Mouse (Mus musculus) stomach, embryonic 16.5 days (tissue): Measurements from ENCODE around the gene Msi2. TPM values are rescaled to one million over a fixed set of nuclear protein-coding genes. Genes with fewer than 3 reads are reported as not detected.
A peak's percentile ranks its signal among the peaks of the same experiment; 100 is the strongest.

Experiments
- ATAC-seq: fragments of 200-750 bp; cut with Nextera tagmentation; 2 replicates; pipeline ENCODE4 v1.8.0; 2017; ENCODE audit warnings: moderate number of reproducible peaks, moderate TSS enrichment; ENCODE audit not compliant: insufficient read depth, low FRiP score
- H3K27ac ChIP-seq: fragments of 300-500 bp; sonication (generic); 2 replicates; pipeline ENCODE4 v1.5.1; 2014; ENCODE audit warnings: low read length
- H3K27me3 ChIP-seq: fragments of 300-500 bp; sonication (generic); 2 replicates; pipeline ENCODE4 v1.6.1; 2014; ENCODE audit warnings: low read length, control low read depth, mixed read lengths; ENCODE audit not compliant: control insufficient read depth, insufficient read depth
- H3K36me3 ChIP-seq: fragments of 300-500 bp; sonication (generic); 2 replicates; pipeline ENCODE4 v1.6.1; 2014; ENCODE audit warnings: low read length; ENCODE audit not compliant: control insufficient read depth, insufficient read depth
- H3K4me1 ChIP-seq: fragments of 300-500 bp; sonication (generic); 2 replicates; pipeline ENCODE4 v1.6.1; 2014; ENCODE audit warnings: low read length, control low read depth, mixed read lengths; ENCODE audit not compliant: control insufficient read depth, insufficient read depth
- H3K4me2 ChIP-seq: fragments of 300-500 bp; sonication (generic); 2 replicates; pipeline ENCODE4 v1.6.1; 2014; ENCODE audit warnings: low read depth, low read length, mixed read lengths
- H3K4me3 ChIP-seq: fragments of 300-500 bp; sonication (generic); replicated peaks from 2 replicates; pipeline ENCODE4 v1.5.1; 2014; ENCODE audit warnings: mild to moderate bottlenecking, low read length
- H3K9ac ChIP-seq: fragments of 300-500 bp; sonication (generic); 2 replicates; pipeline ENCODE4 v1.6.1; 2014; ENCODE audit warnings: low read length
- H3K9me3 ChIP-seq: fragments of 300-500 bp; sonication (generic); replicated peaks from 2 replicates; pipeline ENCODE4 v1.6.1; 2016; ENCODE audit warnings: low read length, control low read depth; ENCODE audit not compliant: control insufficient read depth
- WGBS: fragments of 180-500 bp; shearing (Covaris S2); extraction: QIAGEN DNeasy Blood & Tissue Kit; methylation state at CpG from one replicate; pipeline ENCODE4 v1.1.7; 2014; 5-methylcytosine and 5-hydroxymethylcytosine counted together
- polyA plus RNA-seq: library from polyadenylated mRNA; unstranded; fragments of >200 nt; fragmentation: Nextera tagmentation; extraction: Ambion mirVana; gene quantifications from 2 replicates; pipeline ENCODE4 v1.2.1, GENCODE M21; 2015

Msi2 gene
- polyA plus RNA-seq, 1 experiment from 2014 or later, result 11.7 TPM

- H3K4me3 ChIP-seq, result no peak overlapping the region
- H3K27ac ChIP-seq, result no peak overlapping the region
- H3K27me3 ChIP-seq, result no peaks in the 10 kb centered on the region
- H3K9ac ChIP-seq, result no peak overlapping the region
- peaks cover 15% of the 10 kb centered on the region; the same call in 1 of the 2 replicates for H3K4me1 ChIP-seq
- H3K36me3 ChIP-seq, result no peaks in the 10 kb centered on the region
- ATAC-seq, result no peak
- no peak overlapping the region for H3K4me2 ChIP-seq
- no peaks in the 10 kb centered on the region for H3K9me3 ChIP-seq
- 46% methylated on average over 7 of the region's 7 CpGs for WGBS
These were observed 115.7 kb downstream of the Msi2 start for GRCm38 (mm10) chr11:88602471-88603120.

- H3K4me3 ChIP-seq, result no peak overlapping the region
- peaks cover 15% of the 10 kb centered on the region; the same call in 1 of the 2 replicates for H3K4me1 ChIP-seq
- H3K27ac ChIP-seq, result no peak overlapping the region
- no peaks in the 10 kb centered on the region for H3K9me3 ChIP-seq
- H3K36me3 ChIP-seq, result no peaks in the 10 kb centered on the region
- WGBS, result 75% methylated on average over 3 of the region's 3 CpGs
- no peak overlapping the region for H3K4me2 ChIP-seq
- no peak for ATAC-seq
- no peak overlapping the region for H3K9ac ChIP-seq
- H3K27me3 ChIP-seq, result no peaks in the 10 kb centered on the region
These were observed 118.1 kb downstream of the Msi2 start for GRCm38 (mm10) chr11:88600194-88600593.

- 63% methylated on average over 17 of the region's 17 CpGs for WGBS
- H3K4me1 ChIP-seq, result peaks cover 22% of the 10 kb centered on the region; the same call in 1 of the 2 replicates
- H3K27ac ChIP-seq, result no peak overlapping the region; the same call in 1 of the 2 replicates
- no peak overlapping the region for H3K4me3 ChIP-seq
- H3K4me2 ChIP-seq, result no peak overlapping the region
- no peaks in the 10 kb centered on the region for H3K9me3 ChIP-seq
- H3K9ac ChIP-seq, result no peak overlapping the region
- no peak for ATAC-seq
- no peaks in the 10 kb centered on the region for H3K36me3 ChIP-seq
- no peaks in the 10 kb centered on the region for H3K27me3 ChIP-seq
These were observed 118.8 kb downstream of the Msi2 start for GRCm38 (mm10) chr11:88599332-88600130.

DNA sequence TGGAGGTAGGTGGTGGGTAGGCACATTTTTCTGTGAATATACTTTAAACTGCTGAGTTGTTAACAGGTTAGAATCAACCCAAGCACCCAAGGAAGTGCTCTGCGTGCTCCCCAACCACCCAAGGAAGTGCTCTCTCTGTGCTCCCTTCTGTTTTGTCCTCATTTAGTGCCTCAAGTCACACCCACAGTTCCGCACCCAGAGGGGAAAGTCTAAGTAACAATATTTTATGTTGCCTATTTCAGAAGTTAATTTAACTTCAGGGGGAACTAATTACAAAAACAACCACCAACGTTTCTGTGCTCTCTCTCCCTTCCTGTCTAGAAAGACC, 119.5 kb downstream of the Msi2 start:
- H3K4me3 ChIP-seq, result no peak overlapping the region
- H3K36me3 ChIP-seq, result no peaks in the 10 kb centered on the region
- peaks cover 27% of the 10 kb centered on the region for H3K4me1 ChIP-seq
- no peak overlapping the region for H3K9ac ChIP-seq
- H3K27ac ChIP-seq, result no peak overlapping the region
- no peaks in the 10 kb centered on the region for H3K9me3 ChIP-seq
- ATAC-seq, result no peak
- H3K4me2 ChIP-seq, result no peak overlapping the region
- H3K27me3 ChIP-seq, result no peaks in the 10 kb centered on the region
- WGBS, result 62% methylated on average over 3 of the region's 3 CpGs

- peaks cover 28% of the 10 kb centered on the region for H3K4me1 ChIP-seq
- H3K27me3 ChIP-seq, result no peaks in the 10 kb centered on the region
- no peak overlapping the region for H3K4me2 ChIP-seq
- no peak overlapping the region for H3K27ac ChIP-seq
- H3K4me3 ChIP-seq, result no peak overlapping the region
- 69% methylated on average over 11 of the region's 11 CpGs for WGBS
- no peak for ATAC-seq
- no peaks in the 10 kb centered on the region for H3K36me3 ChIP-seq
- no peak overlapping the region for H3K9ac ChIP-seq
- H3K9me3 ChIP-seq, result no peaks in the 10 kb centered on the region
These were observed 120.0 kb downstream of the Msi2 start for GRCm38 (mm10) chr11:88598150-88598847.

- Histone ChIP-seq H3K4me3 (no peak overlapping the region), H3K36me3 (no peaks in the 10 kb centered on the region), H3K4me1 (peaks cover 24% of the 10 kb centered on the region), H3K9me3 (no peaks in the 10 kb centered on the region), H3K4me2 (no peak overlapping the region), H3K27me3 (no peaks in the 10 kb centered on the region), H3K9ac (no peak overlapping the region), H3K27ac (no peak overlapping the region)
- WGBS, result 58% methylated on average over 4 of the region's 4 CpGs
- no peak for ATAC-seq
These were observed 122.7 kb downstream of the Msi2 start for GRCm38 (mm10) chr11:88595616-88596015.

DNA sequence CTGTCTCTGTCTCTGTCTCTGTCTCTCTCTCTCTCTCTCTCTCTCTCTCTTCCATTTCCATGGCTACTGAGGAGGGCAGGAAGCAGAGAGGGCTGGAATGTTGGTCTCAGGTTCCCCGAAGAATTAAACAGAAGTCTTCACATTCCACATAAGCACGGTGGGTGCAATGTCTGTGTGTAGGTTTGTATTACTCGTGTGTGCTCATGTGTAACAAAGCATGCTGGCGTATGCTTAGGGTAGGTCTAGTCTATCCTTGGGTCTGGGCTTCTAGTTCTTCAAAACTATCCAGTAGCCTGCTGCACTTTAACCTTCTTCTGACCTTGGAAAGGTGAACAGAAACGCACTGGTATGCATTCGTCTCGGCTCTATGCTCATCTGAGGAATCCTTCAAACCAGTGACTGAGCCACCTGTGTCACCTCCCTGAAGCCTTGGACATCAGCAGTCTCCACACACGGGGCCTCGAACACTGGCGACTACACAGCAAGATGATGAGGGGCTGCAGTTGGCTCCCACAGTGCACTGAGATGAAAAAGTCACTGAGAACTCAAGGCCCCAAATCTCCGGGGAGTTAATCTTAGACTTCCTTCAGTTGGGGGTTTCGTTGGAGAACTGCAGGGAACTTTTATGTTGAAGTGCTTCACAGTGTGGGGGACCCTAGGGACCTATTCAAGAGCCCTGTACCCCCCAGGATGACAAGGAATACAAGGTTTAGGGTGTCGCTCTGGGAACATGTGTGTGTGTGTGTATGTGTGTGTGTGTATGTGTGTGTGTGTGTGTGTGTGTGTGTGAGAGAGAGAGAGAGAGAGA, 123.3 kb downstream of the Msi2 start:
- Histone ChIP-seq H3K4me3 (no peak overlapping the region), H3K4me2 (no peak overlapping the region), H3K27me3 (no peaks in the 10 kb centered on the region), H3K36me3 (0 out of 2 replicates have a peak, but pooled peaks cover under 1% of the 10 kb centered on the region), H3K9ac (0 out of 2 replicates have a peak overlapping the region, but pooled peaks have one; percentile 31), H3K9me3 (no peaks in the 10 kb centered on the region), H3K27ac (no peak overlapping the region; the same call in 1 of the 2 replicates), H3K4me1 (peaks cover 20% of the 10 kb centered on the region)
- WGBS, result 49% methylated on average over 13 of the region's 13 CpGs
- no peak for ATAC-seq

DNA sequence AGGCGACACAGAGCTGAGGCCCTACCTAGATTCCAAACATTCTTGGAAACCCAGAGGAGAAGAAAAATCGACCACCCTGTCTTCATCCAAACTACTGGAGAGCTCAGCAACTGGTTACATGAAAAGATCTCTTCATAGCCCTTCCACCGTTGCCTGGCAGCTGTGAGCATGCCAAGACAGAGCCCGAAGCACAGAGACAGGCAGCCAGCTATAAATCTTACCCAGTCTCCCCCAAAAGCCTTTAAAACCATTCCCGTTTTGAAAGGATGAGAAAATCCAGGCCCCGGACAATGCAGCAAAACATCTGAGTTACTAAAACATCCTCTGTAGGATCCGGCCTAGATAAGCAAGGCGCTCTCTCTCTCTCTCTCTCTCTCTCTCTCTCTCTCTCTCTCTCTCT, 124.3 kb downstream of the Msi2 start:
- H3K4me1 ChIP-seq, result peaks cover 13% of the 10 kb centered on the region
- no peaks in the 10 kb centered on the region for H3K9me3 ChIP-seq
- H3K4me3 ChIP-seq, result no peak overlapping the region
- H3K9ac ChIP-seq, result no peak overlapping the region
- no peaks in the 10 kb centered on the region for H3K27me3 ChIP-seq
- peak; percentile 35; the same call in 1 of the 2 replicates for ATAC-seq
- H3K36me3 ChIP-seq, result 0 out of 2 replicates have a peak, but pooled peaks cover 8% of the 10 kb centered on the region
- no peak overlapping the region for H3K4me2 ChIP-seq
- H3K27ac ChIP-seq, result peak overlapping the region; percentile 64
- 18% methylated on average over 7 of the region's 8 CpGs for WGBS
